Mouse (Mus musculus) lung, postnatal 0 days (tissue): ENCODE results near the gene Ksr2. TPM values are rescaled to one million over a fixed set of nuclear protein-coding genes. Genes with fewer than 3 reads are reported as not detected.

Source experiments
- ATAC-seq: fragments of 200-750 bp; cut with Nextera tagmentation; 2 replicates; pipeline ENCODE4 v1.8.0; 2017; ENCODE audit warnings: moderate library complexity
- DNase-seq: peaks from one replicate; pipeline ENCODE4 v3.0.0-alpha.2; 2016; ENCODE audit warnings: low spot score
- H3K27ac ChIP-seq: fragments of 300-500 bp; sonication (generic); 2 replicates; pipeline ENCODE4 v1.5.1; 2014; ENCODE audit warnings: antibody characterized with exemption, mild to moderate bottlenecking, low read length, mixed read lengths
- H3K27me3 ChIP-seq: fragments of 300-500 bp; sonication (generic); replicated peaks from 2 replicates; pipeline ENCODE4 v1.6.1; 2014; ENCODE audit warnings: low read length, mixed read lengths; ENCODE audit not compliant: insufficient read depth
- H3K36me3 ChIP-seq: fragments of 300-500 bp; sonication (generic); 2 replicates; pipeline ENCODE4 v1.6.1; 2014; ENCODE audit warnings: low read length, mixed read lengths; ENCODE audit not compliant: insufficient read depth
- H3K4me1 ChIP-seq: fragments of 300-500 bp; sonication (generic); 2 replicates; pipeline ENCODE4 v1.6.1; 2014; ENCODE audit warnings: antibody characterized with exemption, low read depth, low read length, mixed read lengths; ENCODE audit not compliant: insufficient read depth
- H3K4me2 ChIP-seq: fragments of 300-500 bp; sonication (generic); replicated peaks from 2 replicates; pipeline ENCODE4 v1.6.1; 2014; ENCODE audit warnings: low read depth, mild to moderate bottlenecking, low read length, moderate library complexity, mixed read lengths
- H3K4me3 ChIP-seq: fragments of 300-500 bp; sonication (generic); 2 replicates; pipeline ENCODE4 v1.5.1; 2014; ENCODE audit warnings: low read depth, low read length
- H3K9ac ChIP-seq: fragments of 300-500 bp; sonication (generic); replicated peaks from 2 replicates; pipeline ENCODE4 v1.6.1; 2014; ENCODE audit warnings: low read depth, mild to moderate bottlenecking
- H3K9me3 ChIP-seq: fragments of 300-500 bp; sonication (generic); 2 replicates; pipeline ENCODE4 v1.6.1; 2016; ENCODE audit warnings: low read length, mixed read lengths
- CTCF ChIP-seq: IDR thresholded peaks from 2 replicates; pipeline ENCODE4 v1.5.1; 2016; ENCODE audit warnings: antibody characterized with exemption, mild to moderate bottlenecking
- EP300 ChIP-seq: IDR thresholded peaks from 2 replicates; pipeline ENCODE4 v1.6.1; 2016; ENCODE audit warnings: antibody characterized with exemption, mild to moderate bottlenecking, control low read depth
- WGBS: fragments of 180-500 bp; shearing (Covaris S2); extraction: QIAGEN DNeasy Blood & Tissue Kit; methylation state at CpG from one replicate; pipeline ENCODE4 v1.1.7; 2014; 5-methylcytosine and 5-hydroxymethylcytosine counted together
- polyA plus RNA-seq: library from polyadenylated mRNA; unstranded; fragments of >200 nt; fragmentation: Nextera tagmentation; extraction: Ambion mirVana; gene quantifications from 2 replicates; pipeline ENCODE4 v1.2.1, GENCODE M21; 2015

Gene Ksr2
- polyA plus RNA-seq, 1 experiment from 2014 or later: 0.08 TPM

DNA sequence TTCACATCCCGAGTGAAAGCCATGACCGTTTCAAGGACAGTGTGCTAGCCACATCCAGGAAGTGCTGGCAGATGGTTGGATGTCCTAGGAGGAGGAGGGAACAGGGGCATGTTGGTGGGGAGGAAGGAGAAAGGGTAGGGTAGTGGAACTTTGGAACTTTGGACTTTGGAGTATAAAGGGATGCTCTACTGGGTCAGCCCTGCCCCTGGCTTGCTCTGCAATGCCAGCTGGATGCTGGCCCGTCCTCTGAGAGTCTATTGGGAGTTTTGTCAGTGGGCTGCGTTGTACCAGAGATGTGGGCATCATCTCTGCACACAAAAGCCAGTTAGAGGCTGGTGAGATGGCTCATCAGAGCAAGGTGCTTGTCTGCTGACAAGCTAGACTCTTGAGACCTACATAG, 107.4 kb downstream of the Ksr2 start:
- Histone ChIP-seq H3K36me3 (no peaks in the 10 kb centered on the region), H3K4me2 (no peak overlapping the region), H3K27me3 (no peaks in the 10 kb centered on the region), H3K27ac (no peak overlapping the region), H3K9ac (no peak overlapping the region), H3K4me1 (no peaks in the 10 kb centered on the region), H3K4me3 (no peak overlapping the region), H3K9me3 (no peaks in the 10 kb centered on the region)
- TF ChIP-seq EP300 (no peak), CTCF (no peak)
- ATAC-seq (no peak), DNase-seq (no peak)
- 65% methylated on average over 4 of the region's 4 CpGs for WGBS

DNA sequence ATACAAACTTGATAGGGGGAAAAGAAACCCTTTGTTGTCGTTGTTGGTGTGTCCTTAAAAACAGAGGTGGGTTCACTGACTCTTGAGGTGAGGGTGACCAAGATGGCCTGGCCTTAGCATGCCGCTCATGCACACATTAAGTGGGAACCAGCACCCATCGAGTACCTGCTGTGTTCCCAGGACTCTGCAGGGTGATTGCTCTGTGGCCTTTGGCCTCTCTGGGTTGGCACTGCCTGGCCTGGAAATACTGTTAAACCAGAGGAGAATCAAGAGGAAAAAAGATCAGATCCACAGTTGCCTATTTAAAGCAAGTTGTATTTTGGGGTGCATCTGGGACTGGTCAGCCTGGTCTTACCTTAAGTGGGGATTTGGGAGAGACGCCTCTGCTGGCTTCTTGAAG, 107.9 kb downstream of the Ksr2 start:
- 78% methylated on average over 4 of the region's 4 CpGs for WGBS
- TF ChIP-seq CTCF (no peak), EP300 (no peak)
- ATAC-seq: no peak

DNA sequence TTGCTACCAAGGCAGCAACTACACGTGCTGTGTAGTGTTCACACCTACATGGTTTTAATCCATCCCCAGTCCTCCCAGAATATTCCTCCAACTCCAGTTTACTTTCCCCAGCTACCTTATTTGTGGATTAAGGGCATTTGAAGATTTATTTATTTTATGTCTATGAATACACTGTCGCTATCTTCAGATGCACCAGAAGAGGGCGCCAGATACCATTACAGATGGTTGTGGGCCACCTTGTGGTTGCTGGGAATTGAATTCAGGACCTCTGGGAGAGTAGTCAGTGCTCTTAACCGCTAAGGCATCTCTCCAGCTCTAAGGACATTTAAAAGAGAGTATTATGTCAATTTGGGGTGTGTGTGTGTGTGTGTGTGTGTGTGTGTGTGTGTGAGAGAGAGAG, 108.7 kb downstream of the Ksr2 start:
- Histone ChIP-seq H3K9me3 (no peaks in the 10 kb centered on the region), H3K27me3 (no peaks in the 10 kb centered on the region), H3K4me1 (no peaks in the 10 kb centered on the region), H3K4me3 (no peak overlapping the region), H3K36me3 (no peaks in the 10 kb centered on the region), H3K4me2 (no peak overlapping the region), H3K27ac (no peak overlapping the region), H3K9ac (no peak overlapping the region)
- DNase-seq (no peak), ATAC-seq (no peak)
- 63% methylated on average over 4 of the region's 4 CpGs for WGBS
- TF ChIP-seq CTCF: peak; percentile 19; the same call in 1 of the 2 replicates
- TF ChIP-seq EP300: no peak

More for the DNA sequence above, 107.9 kb downstream of the Ksr2 start:
- Histone ChIP-seq H3K4me1 (no peaks in the 10 kb centered on the region), H3K4me3 (no peak overlapping the region), H3K9me3 (no peaks in the 10 kb centered on the region), H3K27ac (no peak overlapping the region), H3K36me3 (no peaks in the 10 kb centered on the region), H3K4me2 (no peak overlapping the region), H3K9ac (no peak overlapping the region), H3K27me3 (no peaks in the 10 kb centered on the region)
- no peak for DNase-seq

- Histone ChIP-seq H3K27ac (no peak overlapping the region), H3K27me3 (no peaks in the 10 kb centered on the region), H3K4me2 (no peak overlapping the region), H3K9ac (no peak overlapping the region), H3K36me3 (no peaks in the 10 kb centered on the region), H3K9me3 (no peaks in the 10 kb centered on the region), H3K4me1 (no peaks in the 10 kb centered on the region), H3K4me3 (no peak overlapping the region)
- DNase-seq: no peak
- ATAC-seq: no peak
- 79% methylated on average over 10 of the region's 10 CpGs for WGBS
- TF ChIP-seq EP300 (no peak), CTCF (no peak)
Measured at GRCm38 (mm10) chr5:117523010-117523409, 109.2 kb downstream of the Ksr2 start.

DNA sequence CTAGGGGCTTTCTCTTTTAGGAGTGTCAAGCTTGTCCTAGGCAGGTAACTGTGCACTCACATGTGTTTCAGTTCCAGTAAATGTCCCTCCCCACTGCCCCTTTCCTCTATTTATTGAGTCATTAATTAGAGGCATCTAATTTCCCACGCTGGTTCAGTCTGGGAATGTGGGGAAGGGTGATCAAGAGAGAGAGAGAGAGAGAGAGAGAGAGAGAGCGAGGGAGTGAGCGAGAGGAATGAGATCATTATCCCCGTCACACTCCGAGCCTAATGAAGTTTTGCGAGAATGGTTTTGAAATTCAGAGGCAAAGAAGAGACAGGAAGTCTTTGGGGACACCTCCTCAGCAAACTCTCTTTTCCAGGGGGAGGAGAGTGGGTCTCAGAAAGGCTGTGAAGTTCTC, 117.2 kb downstream of the Ksr2 start:
- TF ChIP-seq EP300: no peak
- no peak for TF ChIP-seq CTCF
- 39% methylated on average over 6 of the region's 6 CpGs for WGBS
- H3K9me3 ChIP-seq: no peaks in the 10 kb centered on the region
- no peak overlapping the region for H3K27ac ChIP-seq
- peaks cover 5% of the 10 kb centered on the region; the same call in 1 of the 2 replicates for H3K27me3 ChIP-seq
- H3K4me2 ChIP-seq: no peak overlapping the region
- no peak overlapping the region for H3K4me3 ChIP-seq
- no peak for ATAC-seq
- no peak overlapping the region for H3K9ac ChIP-seq
- H3K36me3 ChIP-seq: no peaks in the 10 kb centered on the region
- no peaks in the 10 kb centered on the region for H3K4me1 ChIP-seq
- DNase-seq: no peak

GRCm38 (mm10) chr5:117539221-117539620, 125.4 kb downstream of the Ksr2 start:
- Histone ChIP-seq H3K4me3 (no peak overlapping the region), H3K27ac (no peak overlapping the region), H3K36me3 (no peaks in the 10 kb centered on the region), H3K9me3 (no peaks in the 10 kb centered on the region), H3K27me3 (no peaks in the 10 kb centered on the region), H3K4me1 (no peaks in the 10 kb centered on the region), H3K9ac (no peak overlapping the region), H3K4me2 (no peak overlapping the region)
- DNase-seq (no peak), ATAC-seq (no peak)
- TF ChIP-seq EP300: no peak
- TF ChIP-seq CTCF: no peak
- WGBS: 51% methylated on average over 3 of the region's 3 CpGs

GRCm38 (mm10) chr5:117541654-117542053, 127.9 kb downstream of the Ksr2 start:
- WGBS: 44% methylated on average over 8 of the region's 8 CpGs
- ATAC-seq: no peak
- H3K9ac ChIP-seq: no peak overlapping the region
- no peak overlapping the region for H3K4me2 ChIP-seq
- no peaks in the 10 kb centered on the region for H3K36me3 ChIP-seq
- no peak overlapping the region for H3K27ac ChIP-seq
- no peaks in the 10 kb centered on the region for H3K9me3 ChIP-seq
- no peaks in the 10 kb centered on the region for H3K27me3 ChIP-seq
- no peak for DNase-seq
- no peak overlapping the region for H3K4me3 ChIP-seq
- TF ChIP-seq EP300 (no peak), CTCF (no peak)
- H3K4me1 ChIP-seq: no peaks in the 10 kb centered on the region
